In the genomic region with DNA sequence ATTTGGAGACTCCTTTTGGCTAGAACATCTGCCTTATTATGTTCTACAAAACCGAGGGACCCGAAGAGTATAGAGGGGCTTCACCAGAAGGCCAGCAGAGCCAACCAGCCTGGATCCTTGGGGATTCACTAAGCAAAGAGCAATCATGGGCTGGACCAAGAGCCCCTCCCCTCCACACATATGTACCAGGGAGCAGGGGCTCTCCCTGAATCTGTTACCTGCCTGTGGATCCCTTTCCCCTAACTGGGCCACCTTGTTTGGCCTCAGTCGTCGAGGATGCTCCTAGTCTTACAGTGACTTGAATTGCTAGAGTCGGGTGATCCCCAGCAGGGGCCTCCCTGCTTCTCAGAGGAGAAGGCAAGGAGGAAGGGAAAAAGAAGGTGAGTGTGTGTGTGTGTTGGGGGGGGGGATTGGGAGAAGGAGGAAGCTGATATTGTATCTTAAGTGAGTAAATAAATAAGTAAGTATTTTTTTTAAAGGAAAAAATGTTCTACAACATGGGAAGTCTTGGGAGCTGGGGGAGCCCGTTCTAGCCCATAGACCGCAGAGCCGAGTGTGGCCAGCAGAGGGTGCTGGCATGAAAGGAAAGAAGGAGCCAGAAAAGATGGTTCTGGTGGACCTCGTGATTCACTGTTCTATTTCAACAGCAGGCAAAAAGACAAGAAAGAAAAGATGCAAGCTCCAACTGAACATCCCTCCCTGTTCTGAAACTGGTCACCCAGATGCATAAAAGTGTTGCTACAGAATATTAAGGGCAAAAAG, we compare ENCODE assay signal across 8 mouse cellular contexts. TPM values are rescaled to one million over a fixed set of nuclear protein-coding genes. Genes with fewer than 3 reads are reported as not detected.
A peak's percentile ranks its signal among the peaks of the same experiment; 100 is the strongest.
DNase-seq lines count a peak whose midpoint lies in the region; ATAC-seq and TF ChIP-seq lines count a peak whose summit lies in the region.

No protein-coding gene starts in this region.

- 0 out of 2 replicates have a peak, but pooled peaks cover under 1% of the 10 kb centered on the region for H3K4me1 ChIP-seq in kidney, postnatal 0 days (replicated peaks; ENCODE audit: insufficient read depth, low read length)
- no peaks in the 10 kb centered on the region for H3K4me1 ChIP-seq in liver, postnatal 0 days (ENCODE audit: insufficient read depth)

- H3K27ac ChIP-seq in kidney, postnatal 0 days = no peak overlapping the region
- no peak overlapping the region for H3K27ac ChIP-seq in liver, postnatal 0 days (ENCODE audit: low read depth)

- no peak overlapping the region for H3K4me2 ChIP-seq in kidney, postnatal 0 days (ENCODE audit: low read length)
- no peak overlapping the region for H3K4me2 ChIP-seq in liver, postnatal 0 days (ENCODE audit: low read depth, low read length)

- H3K36me3 ChIP-seq in kidney, postnatal 0 days (ENCODE audit: insufficient read depth, low read length) = no peaks in the 10 kb centered on the region
- no peaks in the 10 kb centered on the region for H3K36me3 ChIP-seq in liver, postnatal 0 days (replicated peaks; ENCODE audit: insufficient read depth, low read length)

- no peaks in the 10 kb centered on the region for H3K9me3 ChIP-seq in kidney, postnatal 0 days (replicated peaks; ENCODE audit: low read length)
- no peaks in the 10 kb centered on the region for H3K9me3 ChIP-seq in liver, postnatal 0 days (ENCODE audit: low read length)

- no peak overlapping the region for H3K4me3 ChIP-seq in kidney, postnatal 0 days (replicated peaks; ENCODE audit: low read depth, low read length)
- no peak overlapping the region for H3K4me3 ChIP-seq in liver, postnatal 0 days (ENCODE audit: low read depth, low read length)

- peak; percentile 52; the same call in 1 of the 2 replicates for ATAC-seq in kidney, postnatal 0 days (replicated peaks; ENCODE audit: low FRiP score, low read depth)
- ATAC-seq in liver, postnatal 0 days = no peak

- WGBS in kidney, postnatal 0 days = 33% methylated on average over 9 of the region's 9 CpGs
- WGBS in liver, postnatal 0 days (ENCODE audit: insufficient replicate concordance) = 20% methylated on average over 9 of the region's 9 CpGs

- no peak for TF ChIP-seq EP300 in liver, postnatal 0 days (IDR thresholded peaks at IDR 0.05; ENCODE audit: low read depth)

- peak; percentile 88 for TF ChIP-seq CTCF in kidney, postnatal 0 days (IDR thresholded peaks at IDR 0.05; ENCODE audit: low read depth)
- TF ChIP-seq CTCF in liver, postnatal 0 days (IDR thresholded peaks at IDR 0.05; ENCODE audit: low read depth) = peak; percentile 81

- H3K9ac ChIP-seq in kidney, postnatal 0 days (ENCODE audit: low read depth, low read length) = no peak overlapping the region
- no peak overlapping the region for H3K9ac ChIP-seq in liver, postnatal 0 days (replicated peaks)

- DNase-seq in A20 (ENCODE audit: low read depth, low spot score) = peak; percentile 32
- peak; percentile 46 for DNase-seq in R1 (ENCODE audit: low read depth, low spot score)
- DNase-seq in cerebellum, postnatal 25 days = peak; percentile 54 to 76
- DNase-seq in gastrocnemius, postnatal 14 days = peak; percentile 72
- peak; percentile 84 for DNase-seq in kidney, postnatal 0 days (ENCODE audit: low spot score)
- DNase-seq in liver, postnatal 0 days = peak; percentile 66
- peak; percentile 73 for DNase-seq in right cerebral cortex, adult 18-20 months
- DNase-seq in urinary bladder, postnatal 14 days (ENCODE audit: low spot score) = peak; percentile 78

- intact Hi-C loops in gastrocnemius, postnatal 14 days (cut with DNase I; ENCODE audit: low total_unique reads) = no loop called here

- no peaks in the 10 kb centered on the region for H3K27me3 ChIP-seq in kidney, postnatal 0 days (ENCODE audit: insufficient read depth, low read length)
- H3K27me3 ChIP-seq in liver, postnatal 0 days (ENCODE audit: insufficient read depth, low read length) = no peaks in the 10 kb centered on the region

RNA-seq across cellular contexts. Expression of a gene that starts 7.8 kb away (rescaled TPM):
- total RNA-seq in gastrocnemius, postnatal 14 days (2021) = 100 to 1,000 TPM; 162 to 197 TPM
- polyA plus RNA-seq in kidney, postnatal 0 days (2015; fragmentation: Nextera tagmentation; extraction: Ambion mirVana) = 83.7 and 86.4 TPM in 2 replicates
- 23.7 and 24.8 TPM in 2 replicates for polyA plus RNA-seq in liver, postnatal 0 days (2015; fragmentation: Nextera tagmentation; extraction: Ambion mirVana)

Comparison
In these comparisons a context has a peak if more than half of its experiments do, and no peak if none do; other contexts are left out.
1. DNase-seq: peak in every context shown above with its lines; median percentile 84 in kidney, postnatal 0 days; 78 in urinary bladder, postnatal 14 days; 73 in right cerebral cortex, adult 18-20 months; 72 in gastrocnemius, postnatal 14 days; 66 in liver, postnatal 0 days; 65 in cerebellum, postnatal 25 days; 46 in R1; 32 in A20.